Mouse (Mus musculus) cerebellum, postnatal 36 days (tissue): ENCODE results near the gene Dpm2.

Experiments
- DNase-seq, 2 experiments: peaks; one replicate each; pipeline ENCODE4 v3.0.0; 2021 to 2022; ENCODE audit warnings: mixed read lengths in 2 of 2

The Dpm2 gene

GRCm38 (mm10) chr2:32570698-32571494 is at the start of gene Dpm2:
Gene Dpm2 (plus strand): TSS chr2:32570858.
- peak; percentile 87 to 89 for DNase-seq

GRCm38 (mm10) chr2:32524536-32525031 is 46.1 kb upstream of the Dpm2 start:
- DNase-seq, result no peak

GRCm38 (mm10) chr2:32525816-32526215 is 44.8 kb upstream of the Dpm2 start:
- no peak for DNase-seq

- no peak for DNase-seq
These were observed 43.1 kb upstream of the Dpm2 start for GRCm38 (mm10) chr2:32527468-32527966.

- DNase-seq, result no peak
These were observed 42.3 kb upstream of the Dpm2 start for GRCm38 (mm10) chr2:32528326-32528725.

- DNase-seq, result no peak
These were observed 40.2 kb upstream of the Dpm2 start for GRCm38 (mm10) chr2:32530479-32530878.

- DNase-seq, result no peak
These were observed 37.5 kb upstream of the Dpm2 start for GRCm38 (mm10) chr2:32533163-32533562.

- no peak for DNase-seq
These were observed 36.5 kb upstream of the Dpm2 start for GRCm38 (mm10) chr2:32534061-32534732.

GRCm38 (mm10) chr2:32534733-32535471 is 35.8 kb upstream of the Dpm2 start, which contains the start of gene Fam102a:
Gene Fam102a (plus strand): TSS chr2:32535332.
- DNase-seq, result peak; percentile 99 to 100

GRCm38 (mm10) chr2:32535501-32535991 is 35.1 kb upstream of the Dpm2 start:
- peak; percentile 61 to 69 for DNase-seq

GRCm38 (mm10) chr2:32536086-32536633 is 34.5 kb upstream of the Dpm2 start:
- DNase-seq, result peak; percentile 68 to 70

- DNase-seq, result peak; percentile 36 to 58
These were observed 33.9 kb upstream of the Dpm2 start for GRCm38 (mm10) chr2:32536634-32537359.

- peak in 1 of 2 experiments; percentile 31 for DNase-seq
These were observed 33.2 kb upstream of the Dpm2 start for GRCm38 (mm10) chr2:32537360-32537905.

- no peak for DNase-seq
These were observed 32.7 kb upstream of the Dpm2 start for GRCm38 (mm10) chr2:32537941-32538340.

GRCm38 (mm10) chr2:32538461-32538860 is 32.2 kb upstream of the Dpm2 start:
- no peak for DNase-seq

GRCm38 (mm10) chr2:32539452-32539981 is 31.1 kb upstream of the Dpm2 start:
- DNase-seq, result no peak

- peak; percentile 70 to 72 for DNase-seq
These were observed 29.2 kb upstream of the Dpm2 start for GRCm38 (mm10) chr2:32541333-32541908.

GRCm38 (mm10) chr2:32541986-32542573 is 28.6 kb upstream of the Dpm2 start:
- DNase-seq, result no peak

GRCm38 (mm10) chr2:32543031-32543449 is 27.6 kb upstream of the Dpm2 start:
- DNase-seq, result peak; percentile 45 to 46

GRCm38 (mm10) chr2:32546951-32547350 is 23.7 kb upstream of the Dpm2 start:
- DNase-seq, result no peak
